Mouse (Mus musculus): ENCODE results near the gene Ascl5. TPM values are rescaled to one million over a fixed set of nuclear protein-coding genes. Genes with fewer than 3 reads are reported as not detected.

Gene Ascl5
- polyA plus RNA-seq, 1 experiment from 2014 or later: not detected

- Histone ChIP-seq H3K9me3 (no peaks in the 10 kb centered on the region), H3K36me3 (peaks cover 24% of the 10 kb centered on the region), H3K27ac (replicated peaks) (peak overlapping the region; percentile 74), H3K9ac (replicated peaks) (peak overlapping the region; percentile 85), H3K27me3 (no peaks in the 10 kb centered on the region), H3K4me1 (peaks cover 21% of the 10 kb centered on the region), H3K4me2 (replicated peaks) (peak overlapping the region; percentile 75), H3K4me3 (peak overlapping the region; percentile 76)
- ATAC-seq (replicated peaks): peak; percentile 38
- 4% methylated on average over 24 of the region's 24 CpGs for WGBS
Observed at GRCm38 (mm10) chr1:136018390-136019189, 32.0 kb upstream of the Ascl5 start.

- Histone ChIP-seq H3K9me3 (no peaks in the 10 kb centered on the region), H3K27ac (replicated peaks) (no peak overlapping the region), H3K36me3 (peaks cover 73% of the 10 kb centered on the region), H3K4me2 (replicated peaks) (no peak overlapping the region), H3K9ac (replicated peaks) (no peak overlapping the region), H3K4me3 (no peak overlapping the region), H3K4me1 (peaks cover 7% of the 10 kb centered on the region; the same call in 1 of the 2 replicates), H3K27me3 (no peaks in the 10 kb centered on the region)
- WGBS: 33% methylated on average over 7 of the region's 7 CpGs
- ATAC-seq (replicated peaks): no peak
Observed at GRCm38 (mm10) chr1:136030201-136030600, 20.4 kb upstream of the Ascl5 start.

- ATAC-seq (replicated peaks): no peak
- Histone ChIP-seq H3K9ac (replicated peaks) (no peak overlapping the region), H3K27me3 (no peaks in the 10 kb centered on the region), H3K4me2 (replicated peaks) (no peak overlapping the region), H3K4me3 (no peak overlapping the region), H3K4me1 (peaks cover 7% of the 10 kb centered on the region; the same call in 1 of the 2 replicates), H3K27ac (replicated peaks) (no peak overlapping the region), H3K9me3 (no peaks in the 10 kb centered on the region), H3K36me3 (peaks cover 65% of the 10 kb centered on the region)
- 83% methylated on average over 8 of the region's 8 CpGs for WGBS
Observed at GRCm38 (mm10) chr1:136031697-136032096, 18.9 kb upstream of the Ascl5 start.

- Histone ChIP-seq H3K36me3 (peaks cover 56% of the 10 kb centered on the region), H3K4me3 (no peak overlapping the region), H3K4me2 (replicated peaks) (no peak overlapping the region), H3K9ac (replicated peaks) (no peak overlapping the region), H3K27ac (replicated peaks) (no peak overlapping the region), H3K9me3 (no peaks in the 10 kb centered on the region), H3K27me3 (no peaks in the 10 kb centered on the region), H3K4me1 (peaks cover 7% of the 10 kb centered on the region; the same call in 1 of the 2 replicates)
- 78% methylated on average over 7 of the region's 7 CpGs for WGBS
- no peak for ATAC-seq (replicated peaks)
Observed at GRCm38 (mm10) chr1:136032961-136033360, 17.6 kb upstream of the Ascl5 start.

- Histone ChIP-seq H3K4me3 (no peak overlapping the region), H3K36me3 (peaks cover 19% of the 10 kb centered on the region), H3K4me2 (replicated peaks) (no peak overlapping the region), H3K9me3 (no peaks in the 10 kb centered on the region), H3K9ac (replicated peaks) (no peak overlapping the region), H3K4me1 (peaks cover 7% of the 10 kb centered on the region), H3K27ac (replicated peaks) (no peak overlapping the region), H3K27me3 (no peaks in the 10 kb centered on the region)
- 76% methylated on average over 5 of the region's 5 CpGs for WGBS
- ATAC-seq (replicated peaks): no peak
Observed at GRCm38 (mm10) chr1:136038746-136039538, 11.7 kb upstream of the Ascl5 start.

- H3K4me2 ChIP-seq (replicated peaks): no peak overlapping the region
- WGBS: 20% methylated on average over 11 of the region's 11 CpGs
Observed at GRCm38 (mm10) chr1:136040452-136040851, 10.2 kb upstream of the Ascl5 start.

GRCm38 (mm10) chr1:136040874-136041273, 9.7 kb upstream of the Ascl5 start:
- H3K4me3 ChIP-seq: no peak overlapping the region
- H3K27ac ChIP-seq (replicated peaks): no peak overlapping the region
- ATAC-seq (replicated peaks): no peak
- H3K9ac ChIP-seq (replicated peaks): no peak overlapping the region
- WGBS: 28% methylated on average over 4 of the region's 4 CpGs
- H3K4me1 ChIP-seq: peaks cover 7% of the 10 kb centered on the region
- no peak overlapping the region for H3K4me2 ChIP-seq (replicated peaks)
- no peaks in the 10 kb centered on the region for H3K9me3 ChIP-seq
- H3K27me3 ChIP-seq: no peaks in the 10 kb centered on the region
- 0 out of 2 replicates have a peak, but pooled peaks cover under 1% of the 10 kb centered on the region for H3K36me3 ChIP-seq

More at GRCm38 (mm10) chr1:136040452-136040851, 10.2 kb upstream of the Ascl5 start:
- Histone ChIP-seq H3K36me3 (peaks cover 5% of the 10 kb centered on the region; the same call in 1 of the 2 replicates), H3K4me3 (no peak overlapping the region), H3K27me3 (no peaks in the 10 kb centered on the region), H3K4me1 (peaks cover 7% of the 10 kb centered on the region), H3K27ac (replicated peaks) (no peak overlapping the region), H3K9me3 (no peaks in the 10 kb centered on the region), H3K9ac (replicated peaks) (no peak overlapping the region)
- ATAC-seq (replicated peaks): no peak

GRCm38 (mm10) chr1:136045774-136046173, 4.8 kb upstream of the Ascl5 start:
- no peak overlapping the region for H3K9ac ChIP-seq (replicated peaks)
- H3K27ac ChIP-seq (replicated peaks): no peak overlapping the region
- ATAC-seq (replicated peaks): peak; percentile 20; the same call in 1 of the 2 replicates
- H3K27me3 ChIP-seq: peaks cover 19% of the 10 kb centered on the region
- H3K4me1 ChIP-seq: peaks cover 11% of the 10 kb centered on the region
- 14% methylated on average over 4 of the region's 4 CpGs for WGBS
- no peaks in the 10 kb centered on the region for H3K36me3 ChIP-seq
- no peak overlapping the region for H3K4me2 ChIP-seq (replicated peaks)
- H3K4me3 ChIP-seq: no peak overlapping the region
- no peaks in the 10 kb centered on the region for H3K9me3 ChIP-seq

GRCm38 (mm10) chr1:136047432-136047831, 3.2 kb upstream of the Ascl5 start:
- WGBS: 2% methylated on average over 2 of the region's 2 CpGs
- no peak for ATAC-seq (replicated peaks)

GRCm38 (mm10) chr1:136047894-136048293, 2.7 kb upstream of the Ascl5 start:
- Histone ChIP-seq H3K9me3 (no peaks in the 10 kb centered on the region), H3K27ac (replicated peaks) (no peak overlapping the region), H3K9ac (replicated peaks) (no peak overlapping the region), H3K27me3 (peaks cover 28% of the 10 kb centered on the region), H3K36me3 (no peaks in the 10 kb centered on the region), H3K4me1 (peaks cover 11% of the 10 kb centered on the region), H3K4me2 (replicated peaks) (no peak overlapping the region), H3K4me3 (no peak overlapping the region)
- ATAC-seq (replicated peaks): no peak
- WGBS: 83% methylated on average over 9 of the region's 9 CpGs

More at GRCm38 (mm10) chr1:136047432-136047831, 3.2 kb upstream of the Ascl5 start:
- H3K4me1 ChIP-seq: peaks cover 11% of the 10 kb centered on the region
- H3K36me3 ChIP-seq: no peaks in the 10 kb centered on the region
- no peak overlapping the region for H3K27ac ChIP-seq (replicated peaks)
- H3K4me2 ChIP-seq (replicated peaks): no peak overlapping the region
- H3K9me3 ChIP-seq: no peaks in the 10 kb centered on the region
- no peak overlapping the region for H3K4me3 ChIP-seq
- no peak overlapping the region for H3K9ac ChIP-seq (replicated peaks)
- H3K27me3 ChIP-seq: peaks cover 25% of the 10 kb centered on the region

- under 1% methylated on average over 36 of the region's 36 CpGs for WGBS
- no peaks in the 10 kb centered on the region for H3K36me3 ChIP-seq
- no peak overlapping the region for H3K27ac ChIP-seq (replicated peaks)
- H3K4me1 ChIP-seq: peaks cover 17% of the 10 kb centered on the region
- peak; percentile 53 for ATAC-seq (replicated peaks)
- no peaks in the 10 kb centered on the region for H3K9me3 ChIP-seq
- H3K4me3 ChIP-seq: peak overlapping the region; percentile 39
- H3K27me3 ChIP-seq: peaks cover 28% of the 10 kb centered on the region
- H3K9ac ChIP-seq (replicated peaks): peak overlapping the region; percentile 40
- peak overlapping the region; percentile 59 for H3K4me2 ChIP-seq (replicated peaks)
Observed at GRCm38 (mm10) chr1:136051013-136051315, 360 bp downstream of the Ascl5 start.

- H3K9me3 ChIP-seq: no peaks in the 10 kb centered on the region
Observed at GRCm38 (mm10) chr1:136051465-136051864, 861 bp downstream of the Ascl5 start.

More at GRCm38 (mm10) chr1:136051465-136051864, 861 bp downstream of the Ascl5 start:
- no peaks in the 10 kb centered on the region for H3K36me3 ChIP-seq
- H3K9ac ChIP-seq (replicated peaks): peak overlapping the region; percentile 40
- no peak overlapping the region for H3K27ac ChIP-seq (replicated peaks)
- ATAC-seq (replicated peaks): peak; percentile 61
- peaks cover 28% of the 10 kb centered on the region for H3K27me3 ChIP-seq
- under 1% methylated on average over 6 of the region's 6 CpGs for whole genome bisulfite sequencing
- peak overlapping the region; percentile 59 for H3K4me2 ChIP-seq (replicated peaks)
- H3K4me1 ChIP-seq: peaks cover 22% of the 10 kb centered on the region
- peak overlapping the region; percentile 39 for H3K4me3 ChIP-seq
